Mouse (Mus musculus) urinary bladder, postnatal 14 days (tissue): ENCODE results near the gene Fbxo8.

Experiments used
- DNase-seq: peaks from one replicate; pipeline ENCODE4 v3.0.0; 2021; ENCODE audit warnings: low spot score

Gene Fbxo8

DNA sequence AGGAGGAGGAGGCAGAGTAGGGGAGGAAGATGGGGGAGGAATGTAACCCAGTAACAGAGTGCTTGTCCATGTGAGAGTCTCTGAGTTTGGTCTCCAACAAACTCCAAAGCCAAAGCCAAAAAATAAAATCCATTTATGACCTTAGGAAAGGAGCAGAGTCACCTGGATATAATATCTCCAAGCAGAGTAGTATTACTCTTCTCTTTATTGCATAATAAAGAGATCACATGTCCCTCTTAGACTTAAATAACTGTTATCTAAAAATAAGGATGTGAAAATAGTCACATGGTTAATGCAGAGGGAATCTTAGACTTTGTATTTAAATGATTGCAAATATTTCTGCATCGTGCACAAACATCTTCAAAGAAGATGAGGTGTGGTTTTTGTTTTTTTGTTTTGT lies 63.3 kb downstream of the Fbxo8 start:
- no peak for DNase-seq

DNA sequence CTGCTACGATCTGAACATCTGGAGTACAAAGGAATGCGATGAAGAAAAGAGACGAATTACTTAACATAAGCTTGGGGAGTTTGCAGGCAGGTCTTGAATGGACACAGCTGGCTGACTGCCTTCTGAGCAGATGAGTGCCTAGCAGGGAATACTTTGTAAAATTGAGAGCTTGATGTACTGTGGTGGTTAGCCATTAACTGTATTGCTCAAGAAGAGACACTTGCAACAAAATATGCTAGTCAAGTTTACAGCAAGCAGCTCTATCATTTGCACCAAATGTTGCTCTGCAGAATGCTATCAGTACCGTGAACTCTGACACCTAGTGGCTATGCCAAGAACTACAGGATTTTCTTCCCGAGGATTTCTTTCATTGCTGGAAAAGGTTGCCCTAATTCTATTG lies 64.1 kb downstream of the Fbxo8 start:
- DNase-seq, result peak; percentile 40

DNA sequence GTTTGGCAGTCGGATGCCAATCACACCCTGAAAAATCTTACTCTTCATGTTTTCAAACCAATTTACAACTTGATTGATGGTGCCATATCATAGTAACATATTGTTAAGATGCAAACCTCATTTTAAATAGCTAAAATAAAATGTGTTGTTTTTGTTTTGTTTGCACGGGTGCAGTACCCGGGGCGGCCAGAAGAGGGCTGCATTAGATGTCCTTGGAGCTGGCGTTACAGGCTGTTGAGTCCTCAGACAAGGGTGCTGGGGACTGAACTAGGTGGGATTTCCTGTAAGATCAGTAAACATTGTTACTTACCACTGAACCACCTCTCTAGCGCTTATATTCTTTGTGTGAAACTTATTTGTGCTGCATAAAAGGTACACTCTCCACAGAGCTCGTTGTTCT lies 65.4 kb downstream of the Fbxo8 start:
- peak; percentile 15 for DNase-seq

DNA sequence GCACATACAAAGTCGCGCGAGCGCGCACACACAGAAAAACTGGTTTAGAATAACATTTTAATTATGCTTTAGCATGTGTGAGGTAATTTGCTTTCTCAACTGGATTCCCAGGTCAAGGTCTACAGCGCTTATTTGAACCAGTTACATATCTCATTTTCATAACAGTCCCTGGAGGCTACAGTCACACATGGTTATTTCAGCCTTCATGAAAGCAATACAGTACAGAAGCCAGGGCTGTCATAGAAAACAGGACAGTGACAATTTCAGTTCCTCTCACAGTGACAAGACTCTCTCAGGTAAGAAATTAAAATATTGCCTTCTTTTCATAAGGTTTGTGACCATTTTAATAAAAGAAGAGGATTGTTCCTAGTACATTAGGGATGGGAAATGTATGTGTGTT lies 66.4 kb downstream of the Fbxo8 start:
- no peak for DNase-seq

DNA sequence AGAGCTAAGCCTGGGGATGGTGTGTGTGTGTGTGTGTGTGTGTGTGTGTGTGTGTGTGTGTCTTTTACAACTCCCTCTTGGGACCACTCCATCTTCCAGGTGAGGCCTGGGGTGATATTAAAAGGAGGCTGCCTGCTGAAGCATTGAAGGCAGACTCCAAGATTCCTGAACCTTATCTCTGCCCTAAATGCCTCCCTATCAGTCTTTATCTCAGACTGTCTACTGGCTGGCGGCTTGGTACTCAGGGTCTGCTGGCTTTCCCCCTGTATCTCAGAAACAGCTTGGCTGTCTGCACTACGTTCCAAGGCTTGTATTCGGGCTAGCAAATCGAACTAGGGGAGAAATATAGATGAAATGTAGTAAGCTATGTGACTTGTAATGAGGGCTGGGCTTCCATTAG lies 68.2 kb downstream of the Fbxo8 start:
- no peak for DNase-seq

DNA sequence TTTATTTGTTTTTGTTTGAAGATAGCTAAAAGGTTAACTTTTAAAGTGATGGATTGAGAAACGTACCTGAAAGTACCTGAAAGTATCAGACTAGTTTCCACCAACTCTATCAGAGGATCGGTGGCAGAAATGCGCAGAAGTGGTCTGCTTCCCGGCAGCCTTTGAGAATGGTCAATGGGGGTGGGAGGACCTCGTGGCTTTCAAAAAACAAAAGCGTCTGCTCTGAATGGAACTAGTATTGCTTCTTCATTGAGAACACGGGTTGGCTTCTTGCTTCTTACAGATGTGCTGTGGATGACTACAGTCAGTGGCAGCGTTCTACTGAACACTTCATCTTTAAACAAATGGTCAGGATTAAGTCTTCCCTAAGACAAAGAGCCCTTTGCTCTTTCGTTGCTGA lies 68.7 kb downstream of the Fbxo8 start:
- no peak for DNase-seq

DNA sequence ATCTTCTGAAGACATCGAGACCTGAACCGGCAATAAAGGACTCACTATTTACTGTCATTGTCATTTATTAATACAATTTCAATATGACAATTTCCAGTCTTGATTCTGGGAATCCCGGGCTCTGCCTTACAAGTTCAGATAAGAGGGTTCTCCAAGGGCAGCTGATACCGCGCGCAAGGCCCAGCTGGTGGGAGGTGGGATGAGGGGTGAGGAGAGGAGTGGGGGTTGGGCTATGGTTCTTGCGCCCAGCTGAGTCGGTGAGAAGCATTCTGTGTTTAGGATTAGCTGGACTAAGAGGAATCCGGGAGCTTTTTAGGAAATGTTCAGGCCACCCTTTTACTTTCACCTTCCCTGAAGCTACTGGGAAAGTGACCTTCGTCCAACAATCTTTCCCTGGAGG lies 69.8 kb downstream of the Fbxo8 start:
- DNase-seq, result no peak

DNA sequence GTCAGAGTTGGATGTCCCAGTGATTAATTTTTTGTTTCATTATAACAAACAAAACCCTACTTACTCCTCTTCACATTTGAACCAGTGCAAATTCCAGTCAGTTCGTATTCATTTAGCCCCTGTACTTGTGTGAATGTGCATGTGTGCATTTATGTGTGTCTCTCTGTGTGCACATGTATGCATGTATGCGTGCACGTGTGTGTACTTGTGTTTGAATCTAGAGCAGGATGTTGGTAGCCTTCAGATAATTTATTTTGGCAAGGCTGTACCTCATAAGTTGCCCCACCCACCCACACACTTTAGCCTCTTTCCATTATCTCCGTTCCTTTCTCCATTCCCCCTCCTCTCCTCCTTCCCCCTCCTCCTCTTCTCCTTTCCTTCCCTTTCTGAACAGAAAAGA lies 70.2 kb downstream of the Fbxo8 start:
- no peak for DNase-seq

DNA sequence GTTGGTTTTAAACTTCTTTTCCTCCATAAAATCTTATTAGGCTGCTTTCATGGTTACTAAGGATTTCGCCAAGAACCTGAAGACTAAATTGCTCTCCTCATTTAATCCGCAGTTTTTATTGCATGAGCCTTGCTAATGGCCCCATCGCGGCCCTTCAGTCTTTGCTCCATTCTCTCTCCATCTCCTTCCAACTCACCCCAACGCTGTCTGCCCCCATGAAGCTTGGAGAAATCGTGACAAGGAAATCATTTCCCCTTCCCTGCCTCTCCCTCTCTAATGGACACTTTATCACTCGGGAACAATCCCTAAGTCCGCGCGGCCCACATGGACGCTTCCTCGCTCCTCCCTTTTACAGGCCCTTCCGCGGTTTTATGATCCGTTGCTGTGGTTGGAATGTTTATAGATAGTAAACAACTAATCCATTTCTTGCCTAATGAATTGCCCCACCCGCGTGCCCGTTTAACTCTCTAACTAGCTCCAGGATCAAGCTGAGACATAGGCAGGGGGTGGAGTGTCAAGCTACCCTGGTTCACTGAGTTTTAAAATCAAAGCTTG lies 71.7 kb downstream of the Fbxo8 start:
- DNase-seq, result no peak

DNA sequence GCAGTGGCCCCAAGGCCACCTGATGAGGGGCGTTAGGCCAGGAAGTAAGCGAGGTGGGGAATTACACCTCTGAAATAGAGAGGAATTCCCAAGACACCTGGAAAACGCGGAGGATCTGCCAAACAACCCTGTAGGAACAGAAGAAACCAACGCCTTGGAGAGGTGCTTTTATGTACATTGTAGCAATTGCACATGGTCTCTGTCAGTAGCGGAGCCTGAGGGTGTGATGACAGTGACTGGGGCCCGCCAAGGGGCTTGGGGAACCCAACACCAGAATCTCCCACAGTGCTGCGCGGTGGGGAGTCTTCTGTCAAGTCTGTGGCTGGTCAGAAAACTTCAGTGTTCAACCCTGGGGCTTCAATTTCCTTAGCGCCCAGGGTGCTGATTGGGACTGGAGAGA lies 72.5 kb downstream of the Fbxo8 start:
- DNase-seq, result no peak

DNA sequence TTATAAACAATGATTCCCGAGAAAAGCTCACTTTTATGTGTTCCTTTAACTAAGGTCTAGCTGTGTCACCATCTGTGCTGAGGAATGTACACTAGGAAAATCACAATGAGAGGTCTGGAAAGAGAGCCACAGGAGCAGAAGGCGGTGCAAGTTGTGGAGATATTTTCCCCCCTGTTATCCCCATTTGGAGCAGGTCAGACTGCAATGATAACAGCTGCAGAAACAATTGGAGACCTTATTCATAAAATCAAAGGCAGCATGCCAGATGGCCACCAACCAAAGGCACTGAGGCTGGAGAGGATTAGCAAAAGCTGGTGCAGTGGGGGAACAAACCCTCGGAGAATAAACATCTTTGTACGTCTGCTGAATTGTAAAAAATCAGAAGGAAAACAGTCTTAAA lies 78.3 kb downstream of the Fbxo8 start:
- DNase-seq, result no peak

DNA sequence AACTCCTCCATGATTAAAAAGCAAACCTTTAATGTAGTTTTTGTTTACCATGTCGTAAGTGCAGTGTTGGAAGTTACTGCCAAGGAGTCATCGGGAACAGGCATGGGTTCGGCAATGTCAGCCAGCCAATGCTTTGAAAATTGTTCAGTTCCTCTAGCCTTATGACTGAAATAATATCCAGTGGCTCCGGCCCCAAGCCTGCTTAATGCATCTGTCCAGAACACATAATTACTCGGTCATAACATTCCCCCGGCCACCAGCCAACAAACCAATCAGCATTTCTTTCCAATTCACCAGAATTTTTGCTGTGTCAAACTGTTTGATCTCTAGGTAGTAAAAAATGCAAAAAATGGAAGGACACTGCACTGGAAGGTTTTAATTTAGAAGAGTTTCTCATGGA lies 88.4 kb downstream of the Fbxo8 start:
- DNase-seq, result no peak
